Mouse (Mus musculus) ES-Bruce4 (cell line): ENCODE data around the gene Arhgef19.

Experiments used
- CTCF ChIP-seq: IDR thresholded peaks from one replicate; pipeline ENCODE4 v1.8.1; 2011; ENCODE audit warnings: low read depth, low read length
- POLR2A ChIP-seq: IDR thresholded peaks from one replicate; pipeline ENCODE4 v1.8.1; 2011; ENCODE audit warnings: low read length; ENCODE audit not compliant: insufficient read depth

DNA sequence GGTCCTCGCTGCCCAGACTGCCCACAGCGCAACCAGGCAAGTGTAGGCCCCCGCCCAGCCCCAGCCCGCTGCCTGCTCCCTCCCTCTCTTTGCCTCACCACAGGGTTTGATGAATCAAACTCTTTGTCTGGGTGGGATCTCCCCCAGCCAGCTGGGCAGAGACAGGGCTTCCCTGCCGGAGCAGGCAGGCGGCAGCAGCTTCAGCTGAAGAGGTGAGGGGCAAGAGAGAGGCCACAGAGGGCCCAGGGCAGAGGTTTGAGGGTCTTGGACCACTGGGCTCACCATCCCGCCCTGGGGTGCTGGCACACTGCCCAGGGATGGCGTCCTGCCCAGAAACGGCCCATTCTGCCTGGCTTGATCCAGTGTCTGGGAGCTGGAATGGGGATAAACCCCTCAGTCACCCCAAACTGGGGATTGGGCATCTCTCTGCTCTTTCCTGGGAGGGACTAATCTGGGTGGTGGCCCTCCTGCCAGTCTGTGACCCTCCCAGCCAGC, 5.7 kb downstream of the Arhgef19 start:
- TF ChIP-seq CTCF (no peak), POLR2A (no peak)
